Mouse (Mus musculus) erythroblast, embryonic 14.5 days (primary cell): Measurements from ENCODE around the gene Map3k20.

Experiments
- GATA1 ChIP-seq: IDR thresholded peaks from 2 replicates; pipeline ENCODE4 v1.6.1; 2012; ENCODE audit warnings: low read length, inconsistent platforms, mixed read lengths
- TAL1 ChIP-seq: IDR thresholded peaks from 3 replicates; pipeline ENCODE4 v1.6.1; 2012; ENCODE audit warnings: low read length, inconsistent platforms, mixed read lengths

GRCm38 (mm10) chr2:72294994-72295393, 9.6 kb downstream of the Map3k20 start:
- TF ChIP-seq GATA1 (no peak), TAL1 (no peak)
